Mouse (Mus musculus) frontal cortex, postnatal 25 days (tissue): ENCODE measurements around the gene Ppm1k.
"Not testable (repeated sequence)": the region's sequence is repeated elsewhere in the genome, so short reads cannot be mapped to it uniquely, and the experiment has no call there.

ENCODE experiments used
- DNase-seq, 2 experiments: peaks; one replicate each; pipeline ENCODE4 v3.0.0; 2022; ENCODE audit warnings: low spot score in 2 of 2

The Ppm1k gene

GRCm38 (mm10) chr6:57532022-57532421 is 3.2 kb downstream of the Ppm1k start:
- no peak for DNase-seq

GRCm38 (mm10) chr6:57531441-57531840 is 3.8 kb downstream of the Ppm1k start:
- DNase-seq, result no peak

DNA sequence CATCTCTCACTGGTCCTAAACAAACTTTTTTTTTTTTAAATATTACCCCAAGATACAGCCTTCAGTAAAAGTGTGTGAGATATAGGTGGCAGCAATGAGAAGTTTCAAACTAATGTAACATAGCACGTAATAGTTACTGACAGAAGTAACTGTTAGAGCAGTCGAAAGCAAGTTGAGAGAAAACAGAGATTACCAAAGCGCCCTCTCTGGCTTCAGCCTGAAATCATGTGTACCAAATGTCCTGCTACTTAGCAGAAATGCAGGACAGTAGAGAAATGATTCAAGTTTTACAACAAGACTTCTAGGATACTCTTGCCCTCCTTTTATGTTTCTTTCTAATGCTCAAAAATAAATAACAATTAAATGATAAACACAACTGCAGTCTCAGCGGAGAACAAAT is 4.3 kb downstream of the Ppm1k start:
- no peak for DNase-seq

DNA sequence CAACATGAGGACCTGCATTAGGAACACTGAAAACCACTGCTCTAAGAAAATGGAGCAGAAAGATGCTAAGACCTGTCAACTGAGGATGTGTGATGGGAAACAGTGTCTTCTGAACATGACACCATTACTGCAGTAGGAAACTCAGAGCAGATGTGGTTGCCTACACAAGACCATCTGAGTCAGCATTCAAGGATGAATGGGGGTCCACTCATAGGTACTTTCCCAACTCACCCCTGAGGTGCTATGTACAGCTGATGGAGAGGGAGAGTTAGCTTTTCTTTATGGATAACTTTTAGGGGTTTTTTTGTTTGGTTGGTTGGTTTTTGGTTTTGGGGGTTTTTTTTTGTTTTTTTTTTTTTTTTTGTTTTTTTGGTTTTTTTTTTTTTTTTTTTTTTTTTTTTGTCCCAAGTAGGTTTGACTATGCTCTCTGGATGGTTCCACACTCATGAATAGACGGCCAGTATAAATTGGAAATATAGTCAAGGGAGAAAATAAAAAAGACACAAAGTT is 5.9 kb downstream of the Ppm1k start:
- no peak for DNase-seq

GRCm38 (mm10) chr6:57526933-57527332 is 8.3 kb downstream of the Ppm1k start:
- DNase-seq, result no peak

- no peak for DNase-seq
These were observed 10.5 kb downstream of the Ppm1k start for GRCm38 (mm10) chr6:57524742-57525141.

DNA sequence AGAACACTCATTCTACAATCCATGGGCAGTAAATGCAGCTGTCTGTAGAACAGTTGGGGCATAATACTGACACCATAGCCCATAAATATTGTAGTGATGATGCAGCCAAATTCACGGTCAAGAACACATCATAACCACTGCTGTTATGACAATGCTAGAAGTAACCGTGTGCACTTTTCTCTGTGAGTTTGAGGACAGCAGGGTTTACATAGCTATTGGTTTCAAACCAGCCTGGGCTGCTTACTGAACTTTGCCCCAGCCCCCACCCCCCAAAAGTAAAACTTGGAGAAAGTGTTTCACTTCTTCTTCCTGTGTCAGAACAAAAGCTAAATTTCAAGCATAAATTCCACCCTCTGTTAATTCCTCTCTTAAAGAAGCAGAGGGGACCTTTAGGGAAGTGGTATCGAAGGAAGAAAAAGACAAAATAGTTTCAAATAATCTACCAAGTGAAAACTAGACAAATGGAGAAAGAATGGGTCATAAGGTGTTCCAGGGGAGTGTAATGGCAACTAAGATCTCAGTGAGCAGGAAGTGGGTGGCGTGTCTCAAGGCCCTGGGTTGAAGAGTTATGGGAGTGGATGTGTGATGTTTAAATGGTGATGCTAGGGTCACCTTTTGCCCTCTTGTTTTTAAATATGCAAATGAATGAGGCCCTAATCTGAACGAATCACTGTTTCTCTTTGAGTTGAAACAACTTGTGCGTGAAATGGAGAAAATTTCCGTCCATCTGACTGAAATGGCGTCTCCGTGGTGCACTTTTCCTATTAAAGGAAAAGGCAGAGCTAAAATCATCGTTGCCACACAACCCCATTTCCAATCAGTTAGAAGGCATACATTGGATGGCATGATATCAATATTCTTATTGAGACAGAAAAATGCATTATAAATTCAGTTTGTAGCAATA is 14.3 kb downstream of the Ppm1k start:
- no peak for DNase-seq

- no peak for DNase-seq
These were observed 21.3 kb downstream of the Ppm1k start for GRCm38 (mm10) chr6:57514035-57514374.

GRCm38 (mm10) chr6:57513351-57514034 is 21.8 kb downstream of the Ppm1k start:
- DNase-seq, result no peak

- no peak for DNase-seq
These were observed 23.4 kb downstream of the Ppm1k start for GRCm38 (mm10) chr6:57511899-57512298.

DNA sequence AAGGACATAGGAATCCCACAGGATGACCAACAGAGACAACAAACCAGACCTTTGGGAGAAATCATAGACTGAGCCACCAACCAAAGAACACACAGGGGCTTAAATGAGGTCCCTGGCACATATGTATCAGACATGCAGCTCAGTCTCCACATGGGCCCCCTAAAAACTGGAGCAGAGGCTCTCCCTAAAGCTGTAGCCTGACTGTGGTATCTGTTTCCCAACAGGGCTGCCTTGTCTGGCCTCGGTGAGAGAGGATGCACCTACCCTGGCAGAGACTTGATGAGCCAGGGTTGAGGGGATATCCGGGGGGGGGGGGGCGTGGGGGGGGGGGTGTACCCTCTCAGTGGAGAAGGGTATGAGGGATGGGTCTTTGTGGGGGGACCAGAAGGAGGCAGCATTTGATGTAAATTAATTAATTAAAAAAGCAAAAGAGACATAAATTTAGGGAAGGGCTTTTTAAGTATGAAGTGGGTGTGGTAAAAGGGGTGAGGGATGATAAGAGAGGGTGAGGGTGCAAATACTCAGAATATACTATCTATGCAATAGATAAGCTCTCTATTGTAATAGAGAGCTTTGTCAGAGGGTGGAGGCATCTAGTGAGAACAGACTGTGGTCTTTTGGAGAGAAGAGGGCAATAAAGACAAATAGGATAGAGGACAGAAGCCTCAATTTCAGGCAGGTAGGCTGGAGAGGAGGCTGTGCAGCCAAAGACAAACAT is 31.4 kb downstream of the Ppm1k start:
- DNase-seq, result no peak

GRCm38 (mm10) chr6:57499209-57499608 is 36.1 kb downstream of the Ppm1k start:
- DNase-seq, result no peak

DNA sequence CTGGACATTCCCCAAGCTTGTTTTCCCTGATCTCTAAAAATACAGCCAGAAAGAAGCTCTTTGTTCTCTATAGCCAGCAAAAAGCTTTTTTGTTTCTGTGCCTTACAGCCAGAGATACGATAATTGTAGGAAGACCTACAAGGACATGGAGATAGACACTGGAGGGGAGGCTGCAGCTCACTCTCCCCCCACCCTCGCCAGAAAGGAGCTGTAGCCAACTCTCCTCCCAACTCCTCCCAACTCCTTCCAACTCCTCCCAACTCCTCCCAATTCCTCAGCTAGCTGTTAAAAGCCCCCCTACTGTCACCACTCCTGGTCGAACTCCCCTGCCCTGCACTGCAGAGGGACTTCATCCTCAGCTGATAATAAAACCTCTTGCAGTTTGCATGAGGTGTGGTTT is 67.1 kb downstream of the Ppm1k start:
- DNase-seq, result not testable (repeated sequence)
